Mouse (Mus musculus): ENCODE results near the gene D17H6S53E. TPM values are rescaled to one million over a fixed set of nuclear protein-coding genes. Genes with fewer than 3 reads are reported as not detected.

D17H6S53E gene
- polyA plus RNA-seq, 1 experiment from 2014 or later: 10.8 TPM

DNA sequence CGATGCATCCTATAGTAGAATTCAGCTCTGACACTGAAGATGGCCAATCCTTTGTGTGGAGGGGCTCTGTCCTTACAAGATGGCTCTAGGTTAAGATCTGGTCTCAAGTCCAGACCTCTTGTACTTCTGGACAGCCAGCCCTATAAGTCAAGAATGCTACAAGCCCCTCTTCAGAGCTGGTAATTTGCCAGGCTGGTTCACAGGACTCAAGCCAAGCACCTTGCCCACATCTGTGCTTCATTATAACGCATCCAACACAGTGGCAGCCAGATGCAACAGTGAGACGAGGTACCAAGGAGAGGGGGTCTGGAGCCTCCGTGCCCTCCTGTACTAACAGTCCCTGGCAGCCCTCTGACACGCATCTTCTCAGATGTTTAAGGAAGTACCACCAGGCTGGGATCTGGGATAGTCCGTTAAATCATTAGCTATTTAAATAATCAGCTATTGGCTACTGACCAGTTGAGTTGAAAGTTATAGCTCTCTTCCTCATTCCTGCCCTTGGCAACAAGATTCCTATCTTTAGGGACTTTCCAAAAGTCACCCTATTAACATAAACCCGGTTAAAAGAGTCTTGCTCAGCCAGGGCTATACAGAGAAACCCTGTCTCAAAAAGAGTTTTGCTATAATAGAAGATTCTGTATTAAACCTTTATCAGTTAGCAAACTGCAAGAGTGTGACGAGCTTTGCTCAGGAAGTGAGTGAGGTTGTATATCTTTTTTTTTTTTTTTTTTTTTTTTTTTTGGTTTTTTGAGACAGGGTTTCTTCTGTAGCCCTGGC is 48.2 kb downstream of the D17H6S53E start:
- Histone ChIP-seq H3K27ac (ENCODE audit: low read depth, low read length) (no peak overlapping the region), H3K4me1 (ENCODE audit: control insufficient read depth, insufficient read depth, low read length) (no peaks in the 10 kb centered on the region), H3K4me2 (no peak overlapping the region), H3K27me3 (ENCODE audit: control insufficient read depth, insufficient read depth, low read length) (0 out of 2 replicates have a peak, but pooled peaks cover 3% of the 10 kb centered on the region), H3K36me3 (ENCODE audit: control insufficient read depth, insufficient read depth, low read length) (no peaks in the 10 kb centered on the region), H3K9ac (ENCODE audit: low read depth, low read length) (no peak overlapping the region), H3K4me3 (ENCODE audit: low read depth, low read length) (no peak overlapping the region), H3K9me3 (replicated peaks; ENCODE audit: control insufficient read depth, low read length) (no peaks in the 10 kb centered on the region)
- ATAC-seq (replicated peaks; ENCODE audit: insufficient number of reproducible peaks, low FRiP score, low TSS enrichment): no peak
- 67% methylated on average over 8 of the region's 8 CpGs for WGBS (ENCODE audit: insufficient replicate concordance)

DNA sequence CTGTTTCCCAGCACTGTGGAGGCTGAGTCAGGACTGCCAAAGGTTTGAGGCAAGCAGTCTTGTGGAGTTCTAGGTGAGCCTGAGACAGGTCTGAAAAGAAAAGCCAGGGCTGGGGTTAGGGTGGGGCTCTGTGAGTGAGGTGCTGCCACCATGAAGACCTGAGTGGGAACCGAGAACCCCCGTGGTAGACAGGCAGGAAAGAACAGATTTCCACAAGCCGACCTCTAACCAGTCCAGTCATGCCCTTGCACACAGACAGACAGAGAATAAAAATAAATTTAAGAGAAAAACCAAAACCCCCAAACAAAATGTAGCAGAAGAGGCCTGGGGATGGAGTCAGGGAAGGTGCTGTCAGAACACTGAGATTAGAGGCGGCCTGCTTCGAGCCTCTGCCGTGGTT is 49.2 kb downstream of the D17H6S53E start:
- 78% methylated on average over 6 of the region's 6 CpGs for WGBS (ENCODE audit: insufficient replicate concordance)
- H3K9me3 ChIP-seq (replicated peaks; ENCODE audit: control insufficient read depth, low read length): no peaks in the 10 kb centered on the region
- no peak overlapping the region for H3K4me2 ChIP-seq
- no peak overlapping the region for H3K9ac ChIP-seq (ENCODE audit: low read depth, low read length)
- no peaks in the 10 kb centered on the region for H3K4me1 ChIP-seq (ENCODE audit: control insufficient read depth, insufficient read depth, low read length)
- H3K27me3 ChIP-seq (ENCODE audit: control insufficient read depth, insufficient read depth, low read length): 0 out of 2 replicates have a peak, but pooled peaks cover 3% of the 10 kb centered on the region
- no peak for ATAC-seq (replicated peaks; ENCODE audit: insufficient number of reproducible peaks, low FRiP score, low TSS enrichment)
- H3K36me3 ChIP-seq (ENCODE audit: control insufficient read depth, insufficient read depth, low read length): no peaks in the 10 kb centered on the region
- no peak overlapping the region for H3K27ac ChIP-seq (ENCODE audit: low read depth, low read length)
- no peak overlapping the region for H3K4me3 ChIP-seq (ENCODE audit: low read depth, low read length)

DNA sequence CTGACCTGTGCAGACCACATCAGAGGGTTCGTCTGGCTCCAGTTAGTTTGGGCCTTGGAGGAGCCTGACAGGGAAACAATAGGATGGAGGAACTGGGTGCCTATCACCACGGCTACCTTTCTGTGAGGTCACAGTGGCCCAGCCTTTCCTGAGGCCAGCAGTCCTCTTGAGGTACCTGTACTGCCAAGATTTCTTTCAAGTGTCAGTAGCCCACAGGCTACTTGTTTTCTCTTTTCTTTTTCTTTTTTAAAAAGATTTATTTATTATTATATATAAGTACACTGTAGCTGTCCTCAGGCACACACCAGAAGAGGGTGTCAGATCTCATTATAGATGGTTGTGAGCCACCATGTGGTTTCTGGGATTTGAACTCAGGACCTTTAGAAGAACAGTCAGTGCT is 49.8 kb downstream of the D17H6S53E start, which contains the start of gene Aif1:
Gene Aif1, minus strand, starts transcription at position 101 of the 400 bp plus-strand sequence.
- ATAC-seq (replicated peaks; ENCODE audit: insufficient number of reproducible peaks, low FRiP score, low TSS enrichment): no peak
- Histone ChIP-seq H3K27me3 (ENCODE audit: control insufficient read depth, insufficient read depth, low read length) (0 out of 2 replicates have a peak, but pooled peaks cover 3% of the 10 kb centered on the region), H3K27ac (ENCODE audit: low read depth, low read length) (no peak within 1 kb of the TSS), H3K4me1 (ENCODE audit: control insufficient read depth, insufficient read depth, low read length) (no peaks in the 10 kb centered on the region), H3K4me2 (no peak within 1 kb of the TSS), H3K9me3 (replicated peaks; ENCODE audit: control insufficient read depth, low read length) (no peaks in the 10 kb centered on the region), H3K4me3 (ENCODE audit: low read depth, low read length) (no peak within 1 kb of the TSS), H3K36me3 (ENCODE audit: control insufficient read depth, insufficient read depth, low read length) (no peaks in the 10 kb centered on the region), H3K9ac (ENCODE audit: low read depth, low read length) (no peak within 1 kb of the TSS)
- WGBS (ENCODE audit: insufficient replicate concordance): 62% methylated on average over 2 of the region's 2 CpGs

Other genes with a start within 250 kb of the D17H6S53E start
- 0.52 and 0.59 TPM in 2 replicates for gene Zbtb12, start 246.9 kb upstream of the D17H6S53E start, polyA plus RNA-seq (2014; fragmentation: Nextera tagmentation; extraction: Ambion mirVana)
- gene Gm20547, start 244.3 kb upstream of the D17H6S53E start, polyA plus RNA-seq (2014; fragmentation: Nextera tagmentation; extraction: Ambion mirVana): not detected in 2 replicates
- 0.70 and 0.94 TPM in 2 replicates for gene C2, start 228.1 kb upstream of the D17H6S53E start, polyA plus RNA-seq (2014; fragmentation: Nextera tagmentation; extraction: Ambion mirVana)
- gene Ehmt2, start 227.9 kb upstream of the D17H6S53E start, polyA plus RNA-seq (2014; fragmentation: Nextera tagmentation; extraction: Ambion mirVana): 32.4 and 42.3 TPM in 2 replicates
- gene Slc44a4, start 211.9 kb upstream of the D17H6S53E start, polyA plus RNA-seq (2014; fragmentation: Nextera tagmentation; extraction: Ambion mirVana): 0.10 and 0.13 TPM in 2 replicates
- gene Neu1, start 195.1 kb upstream of the D17H6S53E start, polyA plus RNA-seq (2014; fragmentation: Nextera tagmentation; extraction: Ambion mirVana): 16.0 and 16.6 TPM in 2 replicates
- 0.48 and 0.50 TPM in 2 replicates for gene Hspa1b, start 167.1 kb upstream of the D17H6S53E start, polyA plus RNA-seq (2014; fragmentation: Nextera tagmentation; extraction: Ambion mirVana)
- not detected in 2 replicates for gene Gm20481, start 156.5 kb upstream of the D17H6S53E start, polyA plus RNA-seq (2014; fragmentation: Nextera tagmentation; extraction: Ambion mirVana)
- 1.9 and 2.5 TPM in 2 replicates for gene Hspa1a, start 154.2 kb upstream of the D17H6S53E start, polyA plus RNA-seq (2014; fragmentation: Nextera tagmentation; extraction: Ambion mirVana)
- gene Hspa1l, start 153.7 kb upstream of the D17H6S53E start, polyA plus RNA-seq (2014; fragmentation: Nextera tagmentation; extraction: Ambion mirVana): 1.7 and 4.0 TPM in 2 replicates
- 162 and 169 TPM in 2 replicates for gene Lsm2, start 144.5 kb upstream of the D17H6S53E start, polyA plus RNA-seq (2014; fragmentation: Nextera tagmentation; extraction: Ambion mirVana)
- gene Vars, start 125.4 kb upstream of the D17H6S53E start, polyA plus RNA-seq (2014; fragmentation: Nextera tagmentation; extraction: Ambion mirVana): 55.7 and 59.7 TPM in 2 replicates
- 0.20 and 0.27 TPM in 2 replicates for gene Vwa7, start 109.8 kb upstream of the D17H6S53E start, polyA plus RNA-seq (2014; fragmentation: Nextera tagmentation; extraction: Ambion mirVana)
- gene Sapcd1, start 98.4 kb upstream of the D17H6S53E start, polyA plus RNA-seq (2014; fragmentation: Nextera tagmentation; extraction: Ambion mirVana): 1.8 and 2.1 TPM in 2 replicates
- 4.4 and 4.6 TPM in 2 replicates for gene Msh5, start 79.6 kb upstream of the D17H6S53E start, polyA plus RNA-seq (2014; fragmentation: Nextera tagmentation; extraction: Ambion mirVana)
- gene Clic1, start 76.4 kb upstream of the D17H6S53E start, polyA plus RNA-seq (2014; fragmentation: Nextera tagmentation; extraction: Ambion mirVana): 86.4 and 228 TPM in 2 replicates
- 213 and 217 TPM in 2 replicates for gene Ddah2, start 67.3 kb upstream of the D17H6S53E start, polyA plus RNA-seq (2014; fragmentation: Nextera tagmentation; extraction: Ambion mirVana)
- not detected in 2 replicates for gene Ly6g6c, start 61.0 kb upstream of the D17H6S53E start, polyA plus RNA-seq (2014; fragmentation: Nextera tagmentation; extraction: Ambion mirVana)
- 1.4 and 1.8 TPM in 2 replicates for gene Mpig6b, start 60.2 kb upstream of the D17H6S53E start, polyA plus RNA-seq (2014; fragmentation: Nextera tagmentation; extraction: Ambion mirVana)
- gene Ly6g6e, start 49.5 kb upstream of the D17H6S53E start, polyA plus RNA-seq (2014; fragmentation: Nextera tagmentation; extraction: Ambion mirVana): 0.42 TPM in 1 of 2 replicates, not detected in the other
- gene Ly6g6d, start 48.3 kb upstream of the D17H6S53E start, polyA plus RNA-seq (2014; fragmentation: Nextera tagmentation; extraction: Ambion mirVana): 2.0 and 2.2 TPM in 2 replicates
- 1.8 TPM in 2 replicates for gene Ly6g6f, start 40.8 kb upstream of the D17H6S53E start, polyA plus RNA-seq (2014; fragmentation: Nextera tagmentation; extraction: Ambion mirVana)
- gene Abhd16a, start 37.1 kb upstream of the D17H6S53E start, polyA plus RNA-seq (2014; fragmentation: Nextera tagmentation; extraction: Ambion mirVana): 47.4 and 51.2 TPM in 2 replicates
- not detected in 2 replicates for gene Ly6g5c, start 18.1 kb upstream of the D17H6S53E start, polyA plus RNA-seq (2014; fragmentation: Nextera tagmentation; extraction: Ambion mirVana)
- 0.36 and 0.56 TPM in 2 replicates for gene Ly6g5b, start 10.9 kb upstream of the D17H6S53E start, polyA plus RNA-seq (2014; fragmentation: Nextera tagmentation; extraction: Ambion mirVana)
- 15.7 and 17.2 TPM in 2 replicates for gene Gpank1, start 4.9 kb upstream of the D17H6S53E start, polyA plus RNA-seq (2014; fragmentation: Nextera tagmentation; extraction: Ambion mirVana)
- gene Csnk2b, start 4.3 kb upstream of the D17H6S53E start, polyA plus RNA-seq (2014; fragmentation: Nextera tagmentation; extraction: Ambion mirVana): 221 and 222 TPM in 2 replicates
- 2.3 and 12.9 TPM in 2 replicates for gene Apom, start 5.7 kb downstream of the D17H6S53E start, polyA plus RNA-seq (2014; fragmentation: Nextera tagmentation; extraction: Ambion mirVana)
- 72.5 and 77.4 TPM in 2 replicates for gene Bag6, start 8.8 kb downstream of the D17H6S53E start, polyA plus RNA-seq (2014; fragmentation: Nextera tagmentation; extraction: Ambion mirVana)
- 128 and 163 TPM in 2 replicates for gene Prrc2a, start 38.5 kb downstream of the D17H6S53E start, polyA plus RNA-seq (2014; fragmentation: Nextera tagmentation; extraction: Ambion mirVana)
- 2.7 and 4.2 TPM in 2 replicates for gene Aif1, start 49.7 kb downstream of the D17H6S53E start, polyA plus RNA-seq (2014; fragmentation: Nextera tagmentation; extraction: Ambion mirVana)
- 4.9 and 5.0 TPM in 2 replicates for gene Lst1, start 62.1 kb downstream of the D17H6S53E start, polyA plus RNA-seq (2014; fragmentation: Nextera tagmentation; extraction: Ambion mirVana)
- gene Ltb, start 68.1 kb downstream of the D17H6S53E start, polyA plus RNA-seq (2014; fragmentation: Nextera tagmentation; extraction: Ambion mirVana): 0.42 TPM in 1 of 2 replicates, not detected in the other
- gene Tnf, start 75.6 kb downstream of the D17H6S53E start, polyA plus RNA-seq (2014; fragmentation: Nextera tagmentation; extraction: Ambion mirVana): not detected in 2 replicates
- not detected in 2 replicates for gene Lta, start 79.0 kb downstream of the D17H6S53E start, polyA plus RNA-seq (2014; fragmentation: Nextera tagmentation; extraction: Ambion mirVana)
- gene Gm16181, start 94.5 kb downstream of the D17H6S53E start, polyA plus RNA-seq (2014; fragmentation: Nextera tagmentation; extraction: Ambion mirVana): 0.44 TPM in 1 of 2 replicates, not detected in the other
- 9.3 and 10.1 TPM in 2 replicates for gene Atp6v1g2, start 107.3 kb downstream of the D17H6S53E start, polyA plus RNA-seq (2014; fragmentation: Nextera tagmentation; extraction: Ambion mirVana)
- 2.3 and 4.9 TPM in 2 replicates for gene Nfkbil1, start 109.4 kb downstream of the D17H6S53E start, polyA plus RNA-seq (2014; fragmentation: Nextera tagmentation; extraction: Ambion mirVana)
- gene Ddx39b, start 115.4 kb downstream of the D17H6S53E start, polyA plus RNA-seq (2014; fragmentation: Nextera tagmentation; extraction: Ambion mirVana): 317 and 318 TPM in 2 replicates
- gene H2-D1, start 136.4 kb downstream of the D17H6S53E start, polyA plus RNA-seq (2014; fragmentation: Nextera tagmentation; extraction: Ambion mirVana): 21.0 and 29.1 TPM in 2 replicates
- 0.18 and 0.53 TPM in 2 replicates for gene H2-Q1, start 194.0 kb downstream of the D17H6S53E start, polyA plus RNA-seq (2014; fragmentation: Nextera tagmentation; extraction: Ambion mirVana)
- 9.0 and 10.1 TPM in 2 replicates for gene H2-Q2, start 215.9 kb downstream of the D17H6S53E start, polyA plus RNA-seq (2014; fragmentation: Nextera tagmentation; extraction: Ambion mirVana)